Mouse (Mus musculus): ENCODE results near the gene Syngr1. TPM values are rescaled to one million over a fixed set of nuclear protein-coding genes. Genes with fewer than 3 reads are reported as not detected.

Syngr1 gene
- polyA plus RNA-seq, 1 experiment from 2014 or later: 10.3 TPM

GRCm38 (mm10) chr15:80073256-80073621 is 17.9 kb upstream of the Syngr1 start:
- Histone ChIP-seq H3K27me3 (ENCODE audit: insufficient read depth, low read length) (0 out of 2 replicates have a peak, but pooled peaks cover under 1% of the 10 kb centered on the region), H3K36me3 (replicated peaks; ENCODE audit: insufficient read depth, low read length) (peaks cover 14% of the 10 kb centered on the region), H3K9ac (replicated peaks) (no peak overlapping the region), H3K27ac (ENCODE audit: low read depth) (no peak overlapping the region), H3K4me3 (ENCODE audit: low read depth, low read length) (no peak overlapping the region), H3K9me3 (ENCODE audit: low read length) (no peaks in the 10 kb centered on the region), H3K4me1 (ENCODE audit: insufficient read depth) (peaks cover 3% of the 10 kb centered on the region; the same call in 1 of the 2 replicates), H3K4me2 (ENCODE audit: low read depth, low read length) (no peak overlapping the region)
- WGBS (ENCODE audit: insufficient replicate concordance): 78% methylated on average over 1 of the region's 1 CpGs
- no peak for DNase-seq
- TF ChIP-seq EP300 (IDR thresholded peaks at IDR 0.05; ENCODE audit: low read depth) (no peak), CTCF (IDR thresholded peaks at IDR 0.05; ENCODE audit: low read depth) (no peak)
- no peak for ATAC-seq

- no peaks in the 10 kb centered on the region for H3K9me3 ChIP-seq (ENCODE audit: low read length)
- TF ChIP-seq CTCF (IDR thresholded peaks at IDR 0.05; ENCODE audit: low read depth) (no peak), EP300 (IDR thresholded peaks at IDR 0.05; ENCODE audit: low read depth) (no peak)
- no peak overlapping the region for H3K27ac ChIP-seq (ENCODE audit: low read depth)
- H3K4me2 ChIP-seq (ENCODE audit: low read depth, low read length): no peak overlapping the region
- H3K4me3 ChIP-seq (ENCODE audit: low read depth, low read length): no peak overlapping the region
- no peak for ATAC-seq
- H3K36me3 ChIP-seq (replicated peaks; ENCODE audit: insufficient read depth, low read length): peaks cover 29% of the 10 kb centered on the region
- H3K4me1 ChIP-seq (ENCODE audit: insufficient read depth): peaks cover 7% of the 10 kb centered on the region
- no peak for DNase-seq
- WGBS (ENCODE audit: insufficient replicate concordance): 23% methylated on average over 6 of the region's 6 CpGs
- H3K9ac ChIP-seq (replicated peaks): no peak overlapping the region
- H3K27me3 ChIP-seq (ENCODE audit: insufficient read depth, low read length): no peaks in the 10 kb centered on the region
These were observed 16.3 kb upstream of the Syngr1 start for GRCm38 (mm10) chr15:80074663-80075373.

- 39% methylated on average over 3 of the region's 3 CpGs for WGBS (ENCODE audit: insufficient replicate concordance)
- DNase-seq (no peak), ATAC-seq (no peak)
- peaks cover 12% of the 10 kb centered on the region for H3K4me1 ChIP-seq (ENCODE audit: insufficient read depth)
- no peaks in the 10 kb centered on the region for H3K27me3 ChIP-seq (ENCODE audit: insufficient read depth, low read length)
- peaks cover 35% of the 10 kb centered on the region for H3K36me3 ChIP-seq (replicated peaks; ENCODE audit: insufficient read depth, low read length)
- no peak overlapping the region for H3K4me2 ChIP-seq (ENCODE audit: low read depth, low read length)
- no peak overlapping the region for H3K9ac ChIP-seq (replicated peaks)
- H3K4me3 ChIP-seq (ENCODE audit: low read depth, low read length): no peak overlapping the region
- no peaks in the 10 kb centered on the region for H3K9me3 ChIP-seq (ENCODE audit: low read length)
- TF ChIP-seq EP300 (IDR thresholded peaks at IDR 0.05; ENCODE audit: low read depth) (no peak), CTCF (IDR thresholded peaks at IDR 0.05; ENCODE audit: low read depth) (no peak)
- no peak overlapping the region for H3K27ac ChIP-seq (ENCODE audit: low read depth)
These were observed 15.8 kb upstream of the Syngr1 start for GRCm38 (mm10) chr15:80075374-80075694.

GRCm38 (mm10) chr15:80075733-80076337 is 15.3 kb upstream of the Syngr1 start:
- ATAC-seq (peak; percentile 16; the same call in 1 of the 2 replicates), DNase-seq (no peak)
- no peak for TF ChIP-seq EP300 (IDR thresholded peaks at IDR 0.05; ENCODE audit: low read depth)
- TF ChIP-seq CTCF (IDR thresholded peaks at IDR 0.05; ENCODE audit: low read depth): no peak
- 33% methylated on average over 5 of the region's 5 CpGs for WGBS (ENCODE audit: insufficient replicate concordance)
- peaks cover 40% of the 10 kb centered on the region for H3K36me3 ChIP-seq (replicated peaks; ENCODE audit: insufficient read depth, low read length)
- no peak overlapping the region for H3K9ac ChIP-seq (replicated peaks)
- H3K4me1 ChIP-seq (ENCODE audit: insufficient read depth): peaks cover 14% of the 10 kb centered on the region
- H3K27me3 ChIP-seq (ENCODE audit: insufficient read depth, low read length): no peaks in the 10 kb centered on the region
- no peaks in the 10 kb centered on the region for H3K9me3 ChIP-seq (ENCODE audit: low read length)
- peak overlapping the region; percentile 30; the same call in 1 of the 2 replicates for H3K27ac ChIP-seq (ENCODE audit: low read depth)
- no peak overlapping the region for H3K4me3 ChIP-seq (ENCODE audit: low read depth, low read length)
- H3K4me2 ChIP-seq (ENCODE audit: low read depth, low read length): no peak overlapping the region

- TF ChIP-seq EP300 (IDR thresholded peaks at IDR 0.05; ENCODE audit: low read depth) (no peak), CTCF (IDR thresholded peaks at IDR 0.05; ENCODE audit: low read depth) (peak; percentile 91)
- no peak overlapping the region for H3K9ac ChIP-seq (replicated peaks)
- 6% methylated on average over 2 of the region's 2 CpGs for whole genome bisulfite sequencing (ENCODE audit: insufficient replicate concordance)
- H3K4me1 ChIP-seq (ENCODE audit: insufficient read depth): peaks cover 20% of the 10 kb centered on the region
- no peak overlapping the region for H3K4me3 ChIP-seq (ENCODE audit: low read depth, low read length)
- H3K36me3 ChIP-seq (replicated peaks; ENCODE audit: insufficient read depth, low read length): peaks cover 47% of the 10 kb centered on the region
- H3K27me3 ChIP-seq (ENCODE audit: insufficient read depth, low read length): no peaks in the 10 kb centered on the region
- no peaks in the 10 kb centered on the region for H3K9me3 ChIP-seq (ENCODE audit: low read length)
- H3K4me2 ChIP-seq (ENCODE audit: low read depth, low read length): no peak overlapping the region
- 0 out of 2 replicates have a peak overlapping the region, but pooled peaks have one; percentile 3 for H3K27ac ChIP-seq (ENCODE audit: low read depth)
- ATAC-seq: peak; percentile 62
- peak; percentile 86 for DNase-seq
These were observed 14.6 kb upstream of the Syngr1 start for GRCm38 (mm10) chr15:80076338-80077136.

Measured in liver, postnatal 0 days (tissue).